Mouse (Mus musculus): ENCODE results near the gene Coq3.

Coq3 gene

DNA sequence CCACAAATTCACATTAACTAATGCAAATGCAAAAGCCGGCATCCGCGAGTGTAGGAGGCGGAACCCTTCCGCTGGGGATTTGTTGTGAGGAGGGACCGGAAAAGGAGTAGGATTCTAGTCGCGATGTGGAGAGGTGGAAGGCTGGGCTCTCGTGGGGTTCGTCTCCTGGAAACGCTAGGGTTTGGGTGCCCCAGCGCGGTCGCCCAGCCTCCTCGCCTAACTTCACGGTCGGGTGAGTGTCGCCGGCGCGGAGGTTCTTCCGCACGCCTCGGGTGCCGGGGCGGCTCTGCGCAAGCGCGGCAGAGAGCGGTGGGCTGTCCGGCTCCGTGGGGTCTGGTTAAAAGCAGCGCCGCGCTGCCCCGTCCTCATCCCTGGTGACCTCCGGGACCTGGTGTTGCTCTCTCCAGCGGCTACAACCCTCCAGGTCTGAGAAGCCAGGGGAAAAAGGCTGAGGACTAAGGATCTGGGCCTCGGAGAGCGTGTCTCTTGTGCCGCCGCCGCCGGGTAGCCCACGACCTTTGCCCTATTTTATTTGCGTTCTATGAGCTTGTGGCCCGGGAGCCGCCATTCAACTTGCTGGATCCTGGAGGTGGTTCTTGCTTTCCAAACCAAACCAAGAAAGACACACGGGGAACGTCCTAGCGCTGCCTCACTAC lies at the start of gene Coq3:
Gene Coq3 (plus strand): TSS at position 109 of the 656 bp plus-strand sequence.
- DNase-seq: peak; percentile 83

DNA sequence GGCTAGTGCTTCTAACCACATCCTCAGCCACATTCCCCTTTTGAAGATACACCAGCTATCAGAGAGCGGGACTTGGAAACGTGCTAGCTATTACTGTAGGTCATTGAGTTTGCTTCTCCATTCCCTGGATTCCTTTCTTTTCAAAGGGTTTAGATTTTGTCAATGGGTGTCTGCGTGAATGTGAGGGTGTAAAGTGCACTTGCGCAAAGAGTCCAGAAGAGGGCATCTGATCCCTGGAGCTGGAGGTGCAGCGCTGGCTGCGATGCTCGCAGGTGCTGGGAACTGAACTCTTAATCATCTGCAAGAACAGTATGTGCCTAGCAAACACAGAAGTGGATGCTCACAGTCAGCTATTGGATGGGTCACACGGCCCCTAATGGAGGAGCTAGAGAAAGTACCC lies 46.6 kb upstream of the Coq3 start:
- DNase-seq: no peak

DNA sequence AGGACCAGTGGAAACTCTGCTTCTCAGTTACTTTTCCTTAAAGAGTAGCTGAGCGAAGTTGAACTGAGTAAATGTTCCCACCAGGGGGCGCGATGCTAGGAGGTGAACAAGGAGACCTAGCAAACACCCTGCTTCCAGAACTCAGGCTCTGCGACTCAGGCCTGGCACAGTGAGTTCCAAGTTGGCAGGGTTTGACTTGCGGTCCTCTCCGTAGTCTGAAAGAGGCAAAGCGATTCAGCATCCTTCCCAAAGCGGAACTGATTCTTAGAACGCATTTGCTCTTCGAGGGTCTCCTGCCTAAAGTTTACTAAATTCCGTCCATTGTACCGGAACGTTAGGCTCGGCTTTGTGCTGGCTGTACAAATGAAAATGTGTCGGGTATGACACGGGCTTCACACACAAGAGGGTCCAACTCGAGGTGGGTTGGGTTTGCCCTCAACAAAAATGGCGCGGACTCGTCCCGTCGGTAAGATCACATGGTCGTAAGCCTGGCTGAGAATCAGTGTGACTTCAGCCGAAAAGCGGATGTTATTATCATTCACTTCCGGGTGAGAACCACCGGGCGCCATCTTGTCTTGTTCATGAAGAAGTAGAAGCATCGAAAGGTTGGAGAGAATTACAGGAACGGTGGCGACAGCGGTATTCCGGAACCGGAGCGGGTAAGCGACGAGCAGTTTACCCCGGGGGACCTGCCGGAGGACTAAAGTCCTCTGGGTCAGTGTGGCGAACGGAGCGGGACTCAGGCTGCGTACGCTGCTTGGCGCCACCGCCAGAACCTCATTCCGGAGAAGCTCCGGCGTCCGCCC lies 31.8 kb upstream of the Coq3 start, which contains the start of gene Pnisr:
Gene Pnisr (plus strand): TSS at position 103 of the 806 bp plus-strand sequence.
- peak; percentile 98 for DNase-seq

DNA sequence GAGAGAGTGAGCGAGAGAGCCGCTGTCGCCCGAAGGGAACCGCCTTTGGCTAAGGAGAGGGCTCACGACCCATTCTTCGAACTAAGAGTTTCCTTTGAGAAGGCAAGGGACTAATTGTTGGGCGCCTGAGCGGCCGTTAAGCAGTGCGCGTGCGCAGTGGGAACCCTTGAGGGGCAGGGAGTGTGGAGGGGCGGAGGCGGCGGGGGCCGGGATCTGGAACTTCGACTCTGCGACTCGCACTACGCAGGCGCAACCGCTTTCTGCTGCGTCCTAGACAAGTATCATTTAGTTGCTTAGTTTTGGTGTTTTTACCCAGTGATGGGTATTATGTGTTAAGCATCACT lies 31.2 kb upstream of the Coq3 start:
- DNase-seq: peak; percentile 93

DNA sequence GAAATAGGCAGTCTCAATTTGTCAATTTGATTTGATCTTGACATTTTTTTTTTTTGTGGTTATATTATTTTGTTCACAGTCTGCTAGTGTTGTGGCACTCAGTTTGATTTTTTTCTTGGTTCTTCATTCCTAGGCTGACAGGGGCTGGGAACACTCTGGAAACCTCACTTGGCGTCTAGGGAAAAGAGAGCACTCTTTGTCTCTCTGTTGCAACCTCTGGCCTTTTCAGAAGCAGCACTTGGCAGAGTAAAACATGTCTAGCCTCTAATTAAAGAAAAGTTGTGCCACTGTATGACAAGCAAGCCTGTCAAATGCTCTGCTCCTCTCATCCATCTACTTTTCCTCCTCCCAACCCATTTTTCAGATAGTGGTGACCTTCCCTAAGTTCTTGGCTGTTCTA lies 22.0 kb upstream of the Coq3 start:
- DNase-seq: no peak

DNA sequence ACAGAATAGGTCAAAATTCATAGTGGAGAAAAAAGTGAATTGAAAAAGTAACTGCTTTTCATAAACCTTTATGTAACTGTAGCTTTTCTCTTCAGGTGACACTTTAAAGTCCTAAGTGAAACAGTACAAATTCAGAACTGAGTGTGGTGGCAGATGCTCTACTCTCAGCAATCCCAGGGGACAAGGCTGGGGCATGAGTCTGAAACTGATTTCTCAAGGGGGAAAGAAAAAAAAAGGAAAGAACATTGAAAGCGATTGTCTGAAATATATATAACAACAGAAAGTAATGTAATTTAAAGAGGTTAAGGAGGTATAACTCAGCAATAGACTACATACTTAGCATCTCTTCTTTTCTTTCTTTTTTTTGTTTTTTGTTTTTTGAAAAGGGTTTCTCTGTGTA lies 14.2 kb upstream of the Coq3 start:
- DNase-seq: no peak

DNA sequence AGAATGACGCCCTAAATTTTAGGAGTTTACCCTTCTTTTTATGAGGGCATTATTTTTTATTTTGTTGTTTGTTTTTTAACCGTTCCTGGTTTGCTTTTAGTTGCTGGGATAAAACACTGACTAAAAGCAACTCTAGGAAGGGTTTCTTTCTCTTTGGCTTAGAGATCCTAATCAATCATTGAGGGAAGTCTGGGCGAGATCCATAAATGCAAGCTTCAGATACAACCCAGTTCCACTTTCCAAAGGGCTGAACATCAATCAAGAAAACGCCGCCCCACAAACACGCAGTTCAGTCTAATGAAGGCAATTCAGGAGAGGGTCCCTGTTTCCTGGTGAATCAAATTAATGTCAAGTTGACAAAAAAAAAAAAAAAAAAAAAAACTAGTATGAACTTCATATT lies 697 bp upstream of the Coq3 start:
- no peak for DNase-seq

DNA sequence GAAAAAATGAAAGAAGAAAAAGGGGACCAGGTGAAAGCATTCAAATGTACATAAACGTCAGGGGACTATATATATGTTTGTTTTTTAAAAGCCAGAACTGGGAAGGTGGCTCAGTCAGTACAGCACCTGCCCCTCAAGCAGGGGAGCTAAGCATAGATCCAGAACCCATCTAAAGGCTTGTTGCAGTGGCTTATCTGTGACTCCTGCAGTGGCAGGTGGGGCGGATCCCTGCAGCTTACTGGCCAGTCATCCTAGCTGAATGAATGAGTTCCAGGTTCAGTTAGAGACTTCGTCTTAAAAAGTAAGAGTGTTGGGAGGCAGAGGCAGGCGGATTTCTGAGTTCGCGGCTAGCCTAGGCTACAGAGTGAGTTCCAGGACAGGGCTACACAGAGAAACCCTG lies 3.3 kb downstream of the Coq3 start:
- no peak for DNase-seq

DNA sequence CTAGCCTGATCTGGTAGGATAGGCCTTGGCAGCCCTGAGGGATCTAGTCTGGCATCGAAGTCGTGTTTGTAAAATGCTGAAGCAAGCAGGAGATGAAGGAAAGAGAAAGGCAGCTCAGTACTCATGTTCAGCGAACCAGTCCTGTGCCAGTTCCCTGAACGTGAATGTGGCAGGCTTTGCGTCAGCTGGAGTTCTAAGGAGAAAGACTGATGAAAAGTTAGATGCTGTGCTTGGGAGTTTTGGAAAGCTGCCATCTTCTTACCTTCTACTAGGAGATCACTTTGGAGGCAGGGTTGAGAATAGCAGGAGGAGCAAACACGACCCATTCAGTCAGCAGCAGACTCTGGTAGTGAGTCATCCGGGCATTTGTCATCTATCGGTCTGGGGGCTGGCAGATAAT lies 6.4 kb downstream of the Coq3 start:
- DNase-seq: no peak

DNA sequence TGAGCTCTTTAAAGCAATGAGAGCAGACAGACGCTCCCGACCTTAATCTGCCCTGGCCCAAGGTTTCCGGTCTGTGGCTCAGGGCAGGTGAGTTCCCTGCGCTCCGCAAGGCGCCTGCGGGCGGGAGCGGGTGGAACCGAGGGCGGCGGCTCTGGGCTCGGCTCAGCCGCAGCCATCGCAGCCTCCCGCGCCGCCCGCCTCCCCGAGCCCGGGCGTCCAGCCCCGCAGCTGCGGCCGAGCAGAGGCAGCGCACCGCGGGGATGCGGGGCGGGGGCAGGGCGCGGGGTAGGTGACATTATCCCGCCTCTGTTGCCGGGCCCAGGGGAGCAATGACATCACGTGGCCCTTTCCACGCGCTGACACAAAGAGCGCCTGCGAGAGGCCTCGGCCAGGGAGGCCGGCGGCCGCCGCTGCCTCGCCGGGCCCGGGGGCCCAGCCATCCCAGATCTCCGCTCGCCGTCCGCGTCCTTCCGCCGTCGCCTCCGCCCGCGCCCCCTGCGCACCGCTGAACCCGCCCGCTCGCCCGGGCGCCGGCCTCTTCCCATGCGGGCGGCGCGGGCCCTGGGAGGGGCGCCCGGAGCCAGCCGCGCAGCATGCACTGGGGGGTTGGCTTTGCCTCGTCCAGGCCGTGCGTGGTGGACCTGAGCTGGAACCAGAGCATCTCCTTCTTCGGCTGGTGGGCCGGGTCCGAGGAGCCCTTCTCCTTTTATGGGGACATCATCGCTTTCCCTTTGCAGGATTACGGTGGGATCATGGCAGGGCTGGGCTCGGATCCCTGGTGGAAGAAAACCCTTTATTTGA lies 51.7 kb downstream of the Coq3 start, which contains the start of gene Faxc:
Gene Faxc (plus strand): TSS at position 359 of the 801 bp plus-strand sequence.
- DNase-seq: peak; percentile 12

DNA sequence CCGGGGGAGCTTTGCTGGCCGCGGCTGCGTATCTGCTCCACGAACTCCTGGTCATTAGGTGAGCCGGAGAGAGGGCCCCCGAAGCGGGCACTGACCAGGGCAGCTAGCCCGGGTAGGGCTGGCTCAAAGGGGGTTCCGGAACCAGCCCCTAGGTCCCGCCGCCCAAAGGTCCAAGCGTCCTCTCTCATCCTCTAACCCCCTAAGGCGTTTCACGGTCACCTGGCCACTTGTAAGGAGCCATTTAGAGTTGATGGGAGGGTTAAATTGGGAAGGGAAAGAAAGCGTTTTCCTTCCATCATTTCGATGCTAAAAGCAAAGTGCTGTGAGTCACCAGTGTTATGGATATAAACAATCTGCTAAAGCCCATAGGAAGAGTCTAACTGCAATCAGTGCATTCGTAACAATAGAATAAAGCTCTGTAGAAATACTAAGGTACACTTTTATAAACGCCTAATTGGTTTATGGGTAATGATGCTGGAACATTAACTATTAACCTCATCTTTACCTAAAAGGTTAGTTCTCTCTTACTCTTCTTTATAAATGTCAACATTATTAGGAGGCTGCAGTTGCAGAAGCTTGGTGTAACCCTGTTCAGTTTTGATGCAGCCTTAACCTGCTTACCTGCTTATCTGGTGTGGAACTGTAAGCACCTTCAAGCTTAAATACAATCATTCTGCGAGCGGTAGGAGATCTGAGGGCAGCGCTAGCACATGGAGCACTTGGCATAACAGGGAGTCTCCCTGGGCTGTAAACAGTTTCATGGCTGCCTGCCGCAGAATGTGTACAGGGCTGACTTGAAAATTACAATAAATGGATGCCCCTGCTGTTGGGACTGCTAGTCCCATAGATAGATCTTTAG lies 52.5 kb downstream of the Coq3 start:
- no peak for DNase-seq

DNA sequence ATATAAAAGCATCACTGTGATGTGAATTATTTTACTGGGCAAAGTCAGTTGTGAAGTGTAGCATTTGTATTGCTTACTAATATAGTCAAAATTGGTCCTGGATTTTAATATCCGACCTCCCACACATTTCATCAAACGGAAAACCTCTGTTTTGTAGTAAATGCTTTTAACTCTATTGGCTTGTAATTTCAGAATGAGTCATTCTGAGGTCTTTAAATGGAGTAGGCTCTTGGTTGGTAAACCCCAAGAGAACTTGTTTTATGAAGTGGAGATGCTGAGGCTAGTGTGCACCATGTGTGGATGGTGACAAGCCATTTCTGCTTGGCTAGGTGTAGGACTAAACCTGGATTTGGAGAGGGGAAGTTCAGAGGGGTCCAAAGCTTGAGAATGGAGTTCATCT lies 55.9 kb downstream of the Coq3 start:
- DNase-seq: no peak

DNA sequence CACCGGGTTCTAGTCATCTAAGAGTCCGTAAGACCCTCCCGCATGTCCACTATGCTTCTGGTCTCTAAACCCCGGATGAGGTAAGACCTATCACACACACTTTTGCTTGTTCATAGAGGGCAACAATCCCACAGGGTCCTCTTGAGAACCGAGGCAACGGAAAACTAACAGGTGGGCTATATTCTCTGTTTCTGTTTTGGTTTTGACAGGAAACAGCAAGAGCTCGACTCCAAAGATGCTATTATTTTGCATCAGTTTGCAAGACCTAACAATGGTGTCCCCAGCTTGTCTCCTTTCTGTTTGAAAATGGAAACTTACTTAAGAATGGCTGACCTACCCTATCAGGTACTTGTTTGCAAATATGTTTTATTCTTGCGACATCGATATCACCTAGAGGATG lies 57.0 kb downstream of the Coq3 start:
- no peak for DNase-seq

DNA sequence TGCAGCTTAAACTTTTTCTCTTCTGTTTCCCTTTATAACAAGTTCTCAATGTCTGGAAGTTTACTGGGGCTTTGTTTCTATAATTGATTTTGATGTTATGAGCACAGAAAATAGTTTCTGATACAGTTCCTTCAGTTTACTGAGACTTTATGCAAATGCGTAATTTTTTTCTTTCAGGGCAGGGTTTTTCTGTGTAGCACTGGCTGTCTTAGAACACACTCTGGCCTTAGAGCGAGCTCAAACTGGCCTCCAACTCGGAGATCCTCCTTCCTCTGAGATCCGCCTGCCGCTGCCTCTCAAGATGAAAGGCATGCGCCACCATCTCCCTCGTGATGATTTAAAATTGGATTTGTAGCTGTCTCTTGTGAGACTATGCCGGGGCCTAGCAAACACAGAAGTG lies 58.4 kb downstream of the Coq3 start:
- no peak for DNase-seq

DNA sequence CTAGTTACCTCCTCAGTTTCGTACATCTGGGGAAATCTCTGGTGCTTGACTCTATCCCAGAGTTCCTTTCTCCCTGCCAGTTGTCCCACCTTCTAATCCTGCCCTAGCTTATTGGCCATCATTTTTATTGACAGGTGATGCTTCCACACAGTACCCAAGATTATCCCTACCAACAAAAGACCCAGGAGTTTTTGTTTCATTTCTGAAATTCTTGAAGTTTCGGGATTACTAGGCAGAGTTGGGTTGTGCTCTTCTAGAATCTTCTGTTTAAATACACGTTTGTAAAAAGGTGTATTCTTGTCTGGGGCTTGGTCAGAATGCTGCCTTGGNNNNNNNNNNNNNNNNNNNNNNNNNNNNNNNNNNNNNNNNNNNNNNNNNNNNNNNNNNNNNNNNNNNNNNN lies 65.2 kb downstream of the Coq3 start:
- DNase-seq: no peak

DNA sequence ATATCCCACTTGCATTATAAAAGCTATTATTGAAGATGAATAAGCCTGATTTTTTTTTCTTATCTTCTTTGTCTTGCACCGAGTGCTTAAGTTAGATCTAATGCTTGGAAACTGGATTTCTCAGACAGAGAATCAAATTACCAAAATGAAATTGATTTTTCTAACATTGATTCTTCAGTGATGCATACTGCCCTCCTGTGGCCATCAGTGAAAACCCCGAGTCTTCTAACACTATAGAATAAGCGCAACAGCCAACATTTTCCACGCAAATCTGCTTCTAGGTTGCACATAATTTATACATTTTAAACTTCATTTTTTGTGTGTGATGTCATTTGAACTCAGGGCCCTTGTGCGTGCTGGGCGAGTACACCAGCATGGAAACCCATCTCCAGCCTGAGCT lies 72.0 kb downstream of the Coq3 start:
- peak; percentile 46 for DNase-seq

DNA sequence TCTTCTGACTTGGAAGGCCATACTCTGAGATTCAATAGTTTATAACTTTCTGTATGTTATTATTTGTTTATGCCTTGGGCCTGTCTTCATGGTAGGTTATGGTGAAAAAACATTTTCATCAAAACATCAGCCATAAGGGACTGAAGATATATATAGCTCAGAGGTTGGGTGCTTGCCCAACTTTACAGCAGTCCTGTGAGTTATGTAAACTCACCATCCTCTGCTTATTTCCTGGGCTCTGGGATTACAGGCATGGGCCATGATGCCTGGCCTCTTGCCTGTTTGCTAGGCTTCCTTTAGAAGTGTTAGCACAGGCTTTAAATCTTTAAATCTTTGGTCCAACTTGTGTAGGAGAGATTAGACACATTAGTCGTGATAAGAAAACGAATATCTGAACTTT lies 72.8 kb downstream of the Coq3 start:
- DNase-seq: no peak

DNA sequence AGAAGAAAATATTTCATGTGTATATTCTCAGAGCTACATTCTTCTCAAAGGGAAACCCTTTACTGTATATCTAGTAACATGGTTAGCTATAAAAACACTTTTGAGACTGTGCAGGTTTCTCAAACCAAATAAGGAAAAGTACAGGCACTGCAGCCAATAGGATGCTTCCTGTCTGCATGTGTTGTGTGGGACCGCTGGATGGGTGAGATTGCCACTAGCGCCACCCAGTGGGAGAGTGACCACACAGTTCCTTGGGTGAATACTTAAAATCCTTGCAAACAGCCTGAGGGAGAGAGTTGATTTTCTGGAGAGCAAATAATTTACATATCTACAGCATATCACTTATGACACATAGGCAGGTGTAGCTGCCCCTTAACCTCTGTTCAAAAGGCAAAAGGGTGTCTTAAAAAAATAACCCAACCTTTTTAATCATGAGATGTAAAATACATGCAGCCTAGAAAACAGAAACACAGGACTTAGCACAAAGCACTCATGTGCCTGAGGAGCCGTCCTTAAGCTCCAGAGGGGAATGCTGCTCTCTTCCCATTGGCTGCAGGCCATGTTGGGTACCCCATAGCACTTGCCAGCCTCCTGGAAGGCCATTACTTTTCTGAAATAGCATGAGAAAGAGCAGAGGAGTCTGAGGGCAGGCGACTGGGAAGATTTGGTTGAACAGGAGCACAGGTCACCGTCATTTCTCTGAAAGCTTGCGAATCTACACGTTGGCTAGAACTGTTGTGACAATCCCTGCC lies 78.3 kb downstream of the Coq3 start:
- peak; percentile 57 for DNase-seq
